Mouse (Mus musculus): ENCODE measurements around the gene Pard3b.

- no peak for TF ChIP-seq EP300 (IDR thresholded peaks at IDR 0.05; ENCODE audit: low read length)
- TF ChIP-seq CTCF (conservative IDR thresholded peaks at IDR 0.05 in 1 of 2, IDR thresholded peaks at IDR 0.05 in 1 of 2; ENCODE audit: low read depth in 2 of 2, low read length in 2 of 2): no peak
- TF ChIP-seq CHD2 (IDR thresholded peaks at IDR 0.05; ENCODE audit: low read length): no peak
Measured at GRCm38 (mm10) chr1:61729654-61730053, 91.0 kb downstream of the Pard3b start.
